Comparison of ENCODE assay signal across 9 mouse cellular contexts in genomic region chr7:71704661-71705240, GRCm38 (mm10).
DNase-seq lines count a peak whose midpoint lies in the region; ATAC-seq and TF ChIP-seq lines count a peak whose summit lies in the region.
"Had no signal": no experiment of that assay in that cellular context is flagged by ENCODE, and none has a peak within 500 bp of the region (broad histone marks: within the 10 kb centered on the region; RNA-seq: fewer than 3 reads in every experiment).

No protein-coding gene starts in this region.

- H3K27me3 ChIP-seq in E14TG2a.4 (ENCODE audit: insufficient read depth, low read length) = peaks cover 24% of the 10 kb centered on the region
- H3K27me3 ChIP-seq in embryonic facial prominence, embryonic 13.5 days = no peaks in the 10 kb centered on the region; the same call in 1 of the 2 replicates
- no peaks in the 10 kb centered on the region; the same call in 1 of the 2 replicates for H3K27me3 ChIP-seq in hindbrain, embryonic 12.5 days
- H3K27me3 ChIP-seq in liver, embryonic 13.5 days = peaks cover 27% of the 10 kb centered on the region
- H3K27me3 ChIP-seq: Patski had no signal

- DNase-seq in liver, embryonic 13.5 days = no peak
- no peak for DNase-seq in frontal cortex, adult 2 months (ENCODE audit: extremely low spot score in 1 of 2, low spot score in 1 of 2)
- DNase-seq in right cerebral cortex, postnatal 10 days (ENCODE audit: low spot score in 2 of 2) = no peak
- no peak for DNase-seq in urinary bladder, postnatal 4 days (ENCODE audit: low spot score in 2 of 2)
- no peak for DNase-seq in thymus, postnatal 4 days

- 57% methylated on average over 4 of the region's 4 CpGs for WGBS in embryonic facial prominence, embryonic 13.5 days
- WGBS in hindbrain, embryonic 12.5 days = 62% methylated on average over 4 of the region's 4 CpGs
- WGBS in liver, embryonic 13.5 days (ENCODE audit: insufficient replicate concordance) = 27% methylated on average over 4 of the region's 4 CpGs

- H3K4me2 ChIP-seq in embryonic facial prominence, embryonic 13.5 days = peak overlapping the region; percentile 96
- H3K4me2 ChIP-seq in hindbrain, embryonic 12.5 days (replicated peaks) = peak overlapping the region; percentile 85
- H3K4me2 ChIP-seq in liver, embryonic 13.5 days = peak overlapping the region; percentile 63; the same call in 1 of the 2 replicates

- no peak for ATAC-seq in embryonic facial prominence, embryonic 13.5 days (ENCODE audit: insufficient number of reproducible peaks, insufficient read depth, low FRiP score, low TSS enrichment, low read depth)
- ATAC-seq in hindbrain, embryonic 12.5 days (ENCODE audit: low FRiP score) = no peak
- no peak for ATAC-seq in liver, embryonic 13.5 days (ENCODE audit: low read depth)
- ATAC-seq: Patski had no signal

- no peaks in the 10 kb centered on the region for H3K9me3 ChIP-seq in E14TG2a.4 (ENCODE audit: low read length)
- H3K9me3 ChIP-seq in embryonic facial prominence, embryonic 13.5 days = no peaks in the 10 kb centered on the region
- H3K9me3 ChIP-seq in hindbrain, embryonic 12.5 days (replicated peaks) = no peaks in the 10 kb centered on the region
- no peaks in the 10 kb centered on the region for H3K9me3 ChIP-seq in liver, embryonic 13.5 days (replicated peaks)

- H3K4me1 ChIP-seq in E14TG2a.4 (replicated peaks; ENCODE audit: low read depth, low read length) = peaks cover 17% of the 10 kb centered on the region
- peaks cover 5% of the 10 kb centered on the region; the same call in 1 of the 2 replicates for H3K4me1 ChIP-seq in embryonic facial prominence, embryonic 13.5 days
- H3K4me1 ChIP-seq in hindbrain, embryonic 12.5 days = 0 out of 2 replicates have a peak, but pooled peaks cover 5% of the 10 kb centered on the region
- H3K4me1 ChIP-seq in liver, embryonic 13.5 days (replicated peaks) = peaks cover 9% of the 10 kb centered on the region; the same call in 1 of the 2 replicates

- TF ChIP-seq CTCF in E14TG2a.4 (conservative IDR thresholded peaks at IDR 0.05; ENCODE audit: low read length) = no peak

- H3K27ac ChIP-seq in embryonic facial prominence, embryonic 13.5 days = no peak overlapping the region
- no peak overlapping the region for H3K27ac ChIP-seq in hindbrain, embryonic 12.5 days
- no peak overlapping the region for H3K27ac ChIP-seq in liver, embryonic 13.5 days

- H3K36me3 ChIP-seq in E14TG2a.4 (ENCODE audit: insufficient read depth, low read length) = no peaks in the 10 kb centered on the region
- H3K36me3 ChIP-seq in embryonic facial prominence, embryonic 13.5 days = no peaks in the 10 kb centered on the region
- no peaks in the 10 kb centered on the region for H3K36me3 ChIP-seq in hindbrain, embryonic 12.5 days
- H3K36me3 ChIP-seq in liver, embryonic 13.5 days = no peaks in the 10 kb centered on the region

- no peak overlapping the region; the same call in 1 of the 2 replicates for H3K9ac ChIP-seq in embryonic facial prominence, embryonic 13.5 days
- H3K9ac ChIP-seq in hindbrain, embryonic 12.5 days = no peak overlapping the region
- no peak overlapping the region for H3K9ac ChIP-seq in liver, embryonic 13.5 days

- peak overlapping the region; percentile 72 for H3K4me3 ChIP-seq in E14TG2a.4 (replicated peaks; ENCODE audit: low read length)
- peak overlapping the region; percentile 64; the same call in 1 of the 2 replicates for H3K4me3 ChIP-seq in embryonic facial prominence, embryonic 13.5 days
- H3K4me3 ChIP-seq in hindbrain, embryonic 12.5 days = 0 out of 2 replicates have a peak overlapping the region, but pooled peaks have one; percentile 57
- no peak overlapping the region for H3K4me3 ChIP-seq in liver, embryonic 13.5 days (replicated peaks)
